Mouse (Mus musculus): Measurements from ENCODE around the gene Ctsc.

GRCm38 (mm10) chr7:88296932-88297331, 19.0 kb downstream of the Ctsc start:
- TF ChIP-seq CTCF (IDR thresholded peaks at IDR 0.05; ENCODE audit: low read depth, low read length) (no peak), POLR2A (IDR thresholded peaks at IDR 0.05; ENCODE audit: borderline replicate concordance, low read depth, low read length) (no peak)

Measured in bone marrow macrophage, adult 2 months (primary cell).